Mouse (Mus musculus): ENCODE results near the gene Gnb5.

GRCm38 (mm10) chr9:75312008-75312407 is 5.9 kb downstream of the Gnb5 start:
- TF ChIP-seq CTCF (IDR thresholded peaks at IDR 0.05; ENCODE audit: low read depth) (peak; percentile 81), EP300 (IDR thresholded peaks at IDR 0.05; ENCODE audit: low read depth) (no peak)

All from heart, postnatal 0 days (tissue).